Mouse (Mus musculus) limb, embryonic 14.5 days (tissue): ENCODE measurements around the gene Ssr1. TPM values are rescaled to one million over a fixed set of nuclear protein-coding genes. Genes with fewer than 3 reads are reported as not detected.

Experiments used
- ATAC-seq: fragments of 200-750 bp; cut with Nextera tagmentation; 2 replicates; pipeline ENCODE4 v1.8.0; 2017; ENCODE audit warnings: low read depth, moderate number of reproducible peaks, moderate TSS enrichment; ENCODE audit not compliant: low FRiP score
- DNase-seq: peaks from one replicate; pipeline ENCODE4 v3.0.0-alpha.2; 2015; ENCODE audit warnings: low spot score
- H3K27ac ChIP-seq: fragments of 300-500 bp; sonication (generic); replicated peaks from 2 replicates; pipeline ENCODE4 v1.5.1; 2014; ENCODE audit warnings: low read depth, mild to moderate bottlenecking, low read length, moderate library complexity, mixed read lengths
- H3K27me3 ChIP-seq: fragments of 300-500 bp; sonication (generic); 2 replicates; pipeline ENCODE4 v1.6.1; 2014; ENCODE audit warnings: low read length, mixed read lengths; ENCODE audit not compliant: control insufficient read depth, insufficient read depth
- H3K36me3 ChIP-seq: fragments of 300-500 bp; sonication (generic); 2 replicates; pipeline ENCODE4 v1.6.1; 2014; ENCODE audit warnings: mild to moderate bottlenecking, low read length, moderate library complexity, mixed read lengths; ENCODE audit not compliant: control insufficient read depth, insufficient read depth
- H3K4me1 ChIP-seq: fragments of 300-500 bp; sonication (generic); 2 replicates; pipeline ENCODE4 v1.6.1; 2014; ENCODE audit warnings: antibody characterized with exemption, low read length, mixed read lengths; ENCODE audit not compliant: control insufficient read depth, insufficient read depth
- H3K4me2 ChIP-seq: fragments of 300-500 bp; sonication (generic); replicated peaks from 2 replicates; pipeline ENCODE4 v1.6.1; 2014; ENCODE audit warnings: low read depth, mild to moderate bottlenecking, low read length, moderate library complexity; ENCODE audit not compliant: severe bottlenecking
- H3K4me3 ChIP-seq: fragments of 300-500 bp; sonication (generic); replicated peaks from 2 replicates; pipeline ENCODE4 v1.5.1; 2014; ENCODE audit warnings: low read length
- H3K9ac ChIP-seq: fragments of 300-500 bp; sonication (generic); 2 replicates; pipeline ENCODE4 v1.6.1; 2014; ENCODE audit warnings: mild to moderate bottlenecking, low read depth, low read length, moderate library complexity; ENCODE audit not compliant: severe bottlenecking
- H3K9me3 ChIP-seq: fragments of 300-500 bp; sonication (generic); 2 replicates; pipeline ENCODE4 v1.6.1; 2016; ENCODE audit warnings: low read length; ENCODE audit not compliant: control insufficient read depth
- POLR2A ChIP-seq: fragments of 200-500 bp; IDR thresholded peaks from 2 replicates; pipeline ENCODE4 v1.8.0; 2012; ENCODE audit warnings: inconsistent platforms, mild to moderate bottlenecking, moderate library complexity, borderline replicate concordance; ENCODE audit not compliant: insufficient read depth, insufficient read length; ENCODE audit errors: extremely low read depth
- WGBS: fragments of 180-500 bp; shearing (Covaris S2); extraction: QIAGEN DNeasy Blood & Tissue Kit; methylation state at CpG from one replicate; pipeline ENCODE4 v1.1.7; 2014; 5-methylcytosine and 5-hydroxymethylcytosine counted together
- polyA plus RNA-seq, 2 experiments: library from polyadenylated mRNA; depleted of rRNA in 1 of 2; stranded (reverse) in 1 of 2; unstranded in 1 of 2; fragments of >200 nt; fragmentation: Nextera tagmentation in 1 of 2; extraction: Ambion mirVana in 1 of 2; gene quantifications; 2 replicates each; pipeline versions ENCODE4 v1.2.1 to v1.2.3; 2012 to 2014

Gene Ssr1
- polyA plus RNA-seq, 2 experiments = 36.2 to 137 TPM

DNA sequence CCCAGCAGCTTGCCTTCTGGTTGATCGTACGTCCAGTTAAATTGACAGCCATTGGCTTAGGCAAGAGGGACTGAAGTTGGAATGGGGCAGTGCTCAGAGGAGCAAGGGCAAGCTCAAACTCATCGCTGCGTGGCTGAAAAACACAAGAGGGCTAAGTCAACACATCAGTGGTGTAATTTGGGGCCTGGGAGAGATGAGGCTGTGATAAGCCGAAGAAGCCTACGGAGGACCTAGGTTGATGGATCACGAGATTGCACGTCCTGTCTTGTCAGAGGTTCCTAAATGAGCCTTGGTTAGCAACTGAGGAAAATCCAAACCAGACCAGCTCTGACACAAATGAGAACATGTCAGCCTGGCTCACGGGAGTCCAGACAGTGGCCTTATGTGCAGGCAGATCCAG lies 31.5 kb downstream of the Ssr1 start:
- no peak overlapping the region for H3K9ac ChIP-seq
- H3K27me3 ChIP-seq = no peaks in the 10 kb centered on the region
- H3K4me1 ChIP-seq = peaks cover 21% of the 10 kb centered on the region
- no peak overlapping the region for H3K27ac ChIP-seq
- no peaks in the 10 kb centered on the region for H3K9me3 ChIP-seq
- 69% methylated on average over 9 of the region's 9 CpGs for WGBS
- no peak for DNase-seq
- no peak for TF ChIP-seq POLR2A
- no peak overlapping the region for H3K4me3 ChIP-seq
- no peaks in the 10 kb centered on the region for H3K36me3 ChIP-seq
- ATAC-seq = no peak
- no peak overlapping the region for H3K4me2 ChIP-seq

DNA sequence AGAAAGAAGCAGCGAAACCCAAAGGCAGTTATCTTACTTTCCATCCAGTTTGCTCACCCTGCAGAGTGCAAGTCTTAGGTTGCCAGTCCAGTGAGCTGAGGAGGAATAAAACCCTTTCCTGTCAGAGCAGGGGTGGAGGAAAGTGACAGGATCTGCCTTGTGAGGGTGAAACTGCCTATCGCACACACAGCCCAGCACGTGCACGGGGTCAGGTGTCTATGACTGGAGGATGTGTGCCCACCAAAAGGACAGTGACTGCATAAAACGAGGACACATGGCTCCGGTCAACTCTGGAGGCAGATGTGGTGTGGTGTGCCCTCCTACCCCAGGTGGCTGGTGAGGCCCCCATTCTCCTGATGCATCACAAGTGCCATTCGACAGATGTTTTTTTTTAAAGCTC lies 34.1 kb downstream of the Ssr1 start:
- no peak overlapping the region for H3K27ac ChIP-seq
- H3K4me3 ChIP-seq = no peak overlapping the region
- 88% methylated on average over 7 of the region's 7 CpGs for WGBS
- H3K36me3 ChIP-seq = no peaks in the 10 kb centered on the region
- no peak for TF ChIP-seq POLR2A
- ATAC-seq (no peak), DNase-seq (no peak)
- H3K4me1 ChIP-seq = peaks cover 11% of the 10 kb centered on the region
- no peaks in the 10 kb centered on the region for H3K9me3 ChIP-seq
- no peaks in the 10 kb centered on the region for H3K27me3 ChIP-seq
- no peak overlapping the region for H3K4me2 ChIP-seq
- no peak overlapping the region for H3K9ac ChIP-seq

DNA sequence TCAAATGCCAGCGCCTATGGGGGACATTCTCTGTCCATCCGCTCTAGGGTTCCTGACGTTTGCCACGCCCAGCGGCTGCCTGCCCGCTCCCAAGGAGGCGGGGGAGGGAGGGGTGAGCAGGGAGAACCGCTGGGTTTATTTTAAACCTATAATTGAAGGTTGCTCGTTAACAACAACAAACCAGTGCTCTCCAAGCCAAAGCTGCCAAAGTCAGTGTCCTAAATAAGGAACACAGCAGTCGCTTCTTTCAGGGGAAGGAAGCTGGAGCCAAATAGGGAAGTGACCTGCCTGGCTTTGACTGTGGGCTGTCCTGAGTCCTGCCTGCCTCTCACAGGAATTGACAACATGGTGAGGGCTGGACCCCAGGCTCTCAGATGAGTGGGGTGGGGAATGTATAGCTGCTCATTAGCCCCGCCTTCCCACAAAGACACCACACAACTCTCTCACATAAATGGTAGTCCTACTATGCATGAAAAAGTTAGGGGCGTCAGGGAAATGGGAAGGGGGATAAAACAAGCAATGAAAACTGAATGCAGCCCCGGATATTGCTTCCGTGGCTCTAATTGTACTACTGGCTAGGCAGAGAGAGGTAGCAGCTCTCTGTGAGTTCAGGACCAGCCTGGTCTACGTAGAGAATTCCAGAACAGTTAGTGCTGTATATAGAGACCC lies 34.6 kb downstream of the Ssr1 start:
- DNase-seq = no peak
- TF ChIP-seq POLR2A = no peak
- Histone ChIP-seq H3K9ac (no peak overlapping the region), H3K4me3 (no peak overlapping the region), H3K27ac (no peak overlapping the region), H3K4me1 (peaks cover 7% of the 10 kb centered on the region; the same call in 1 of the 2 replicates), H3K4me2 (no peak overlapping the region), H3K36me3 (no peaks in the 10 kb centered on the region), H3K9me3 (no peaks in the 10 kb centered on the region), H3K27me3 (no peaks in the 10 kb centered on the region)
- no peak for ATAC-seq
- 75% methylated on average over 15 of the region's 15 CpGs for WGBS

DNA sequence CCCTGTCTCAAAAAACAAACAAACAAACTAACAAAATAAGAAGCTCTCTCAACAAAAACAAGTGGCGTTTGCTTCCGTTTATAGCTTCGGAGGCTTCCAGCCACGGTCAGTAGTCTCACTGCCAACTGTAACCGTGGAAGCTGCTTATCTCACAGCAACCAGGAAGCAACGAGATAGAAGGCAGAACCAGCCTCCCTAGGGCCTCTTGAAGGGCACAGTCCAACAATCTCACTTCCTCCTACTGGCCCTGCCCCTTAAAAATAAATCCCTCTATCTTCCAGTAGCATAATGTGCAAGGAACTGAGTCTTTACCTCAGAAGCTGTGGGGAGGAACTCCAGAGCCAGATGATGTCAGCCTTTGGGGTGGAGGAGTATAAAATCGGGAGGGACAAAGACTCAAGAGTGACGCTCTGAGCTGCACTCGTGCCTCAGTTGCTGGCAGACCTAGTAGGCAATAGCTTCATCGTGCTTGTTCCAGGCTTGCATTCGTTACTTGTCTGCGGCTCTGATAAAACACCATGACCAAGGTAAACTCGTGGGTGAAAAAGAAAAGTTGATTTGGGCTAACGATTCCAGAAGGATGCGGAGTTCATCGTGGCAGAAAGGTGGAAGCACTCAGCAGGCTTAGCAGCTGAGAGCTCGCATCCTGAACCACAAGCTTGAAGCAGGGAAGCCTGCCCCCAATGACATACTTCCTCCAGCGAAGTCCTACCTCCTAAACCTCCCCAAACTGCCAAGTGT lies 35.3 kb downstream of the Ssr1 start:
- H3K27ac ChIP-seq = no peak overlapping the region
- DNase-seq = no peak
- H3K4me2 ChIP-seq = no peak overlapping the region
- no peak overlapping the region for H3K4me3 ChIP-seq
- no peaks in the 10 kb centered on the region for H3K9me3 ChIP-seq
- no peaks in the 10 kb centered on the region for H3K36me3 ChIP-seq
- H3K9ac ChIP-seq = no peak overlapping the region
- no peak for TF ChIP-seq POLR2A
- no peak for ATAC-seq
- WGBS = 90% methylated on average over 18 of the region's 18 CpGs
- H3K27me3 ChIP-seq = no peaks in the 10 kb centered on the region
- 0 out of 2 replicates have a peak, but pooled peaks cover under 1% of the 10 kb centered on the region for H3K4me1 ChIP-seq

DNA sequence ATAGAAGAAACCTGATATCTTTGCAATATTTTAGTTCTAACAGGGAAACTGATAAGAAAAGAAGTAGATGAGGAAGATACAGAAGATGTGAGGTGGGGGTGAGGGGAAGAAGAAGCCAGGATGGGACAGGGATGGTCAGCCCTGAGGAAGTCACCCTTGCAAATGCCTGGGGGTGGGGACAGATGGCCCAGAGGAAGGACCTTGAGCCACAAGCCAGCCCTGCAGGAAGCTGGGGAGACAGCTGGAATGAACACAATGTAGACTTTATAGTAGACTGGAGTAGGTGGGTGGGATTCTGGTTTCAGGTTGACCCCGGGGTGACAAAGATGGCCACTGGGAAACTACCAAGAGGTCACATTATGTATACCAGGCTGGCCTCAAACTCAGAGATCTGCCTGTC lies 39.7 kb downstream of the Ssr1 start:
- peaks cover 24% of the 10 kb centered on the region for H3K36me3 ChIP-seq
- no peaks in the 10 kb centered on the region for H3K27me3 ChIP-seq
- no peak for TF ChIP-seq POLR2A
- no peak for DNase-seq
- no peak overlapping the region for H3K4me2 ChIP-seq
- WGBS = 90% methylated on average over 1 of the region's 1 CpGs
- no peak overlapping the region for H3K4me3 ChIP-seq
- no peaks in the 10 kb centered on the region for H3K9me3 ChIP-seq
- no peaks in the 10 kb centered on the region for H3K4me1 ChIP-seq
- H3K9ac ChIP-seq = no peak overlapping the region
- H3K27ac ChIP-seq = no peak overlapping the region
- no peak for ATAC-seq
